Mouse (Mus musculus) kidney, adult 2 months (tissue): Measurements from ENCODE around the gene Kazald1.

Experiments used
- CTCF ChIP-seq: fragments of 200-500 bp; conservative IDR thresholded peaks from 2 replicates; pipeline ENCODE4 v1.5.1; 2011; ENCODE audit warnings: low read depth, mild to moderate bottlenecking, control low read depth, low read length, moderate library complexity, mixed read lengths; ENCODE audit not compliant: insufficient read depth, insufficient read length
- POLR2A ChIP-seq: fragments of 200-500 bp; IDR thresholded peaks from one replicate; pipeline ENCODE4 v1.6.1; 2011; ENCODE audit warnings: low read depth, low read length, control low read depth

DNA sequence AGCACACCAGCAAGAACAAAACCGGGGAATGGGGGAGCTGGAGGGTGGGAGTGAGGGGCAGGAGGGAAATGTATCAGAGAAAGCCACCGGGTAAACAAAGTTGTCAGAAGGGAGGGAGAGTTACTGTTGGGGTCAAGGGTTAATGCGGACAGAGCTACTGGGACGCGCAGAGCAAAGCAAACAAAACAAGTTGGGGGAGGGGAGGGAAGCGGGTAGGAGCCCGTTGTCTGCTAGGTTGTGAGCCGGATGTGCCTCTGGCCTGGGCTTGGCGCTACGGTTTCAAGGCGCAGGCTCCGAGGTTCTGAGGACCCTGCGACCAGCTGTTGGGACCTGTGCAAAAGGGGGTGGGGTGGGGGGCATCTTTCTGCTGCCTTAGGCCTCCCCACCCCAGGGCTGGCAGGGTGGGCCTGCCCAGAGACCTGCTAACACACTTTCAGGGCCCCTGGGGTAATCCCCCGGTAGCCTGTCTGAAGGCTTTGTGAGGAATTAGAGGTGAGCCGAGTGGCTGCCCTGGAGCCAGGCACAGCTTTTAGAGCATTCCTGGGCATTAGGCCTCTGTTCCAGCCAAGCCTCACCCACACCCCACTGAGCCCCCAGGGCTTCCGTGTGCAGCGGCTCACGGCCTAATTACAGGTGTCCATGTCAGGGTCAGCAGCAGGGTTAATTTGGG, 38.9 kb downstream of the Kazald1 start:
- TF ChIP-seq CTCF (no peak), POLR2A (no peak)
